Mouse (Mus musculus): ENCODE results near the gene Jmjd4. TPM values are rescaled to one million over a fixed set of nuclear protein-coding genes. Genes with fewer than 3 reads are reported as not detected.

Gene Jmjd4
- total and polyA plus RNA-seq, 3 experiments: 14.5 to 18.1 TPM; not detected in 1

DNA sequence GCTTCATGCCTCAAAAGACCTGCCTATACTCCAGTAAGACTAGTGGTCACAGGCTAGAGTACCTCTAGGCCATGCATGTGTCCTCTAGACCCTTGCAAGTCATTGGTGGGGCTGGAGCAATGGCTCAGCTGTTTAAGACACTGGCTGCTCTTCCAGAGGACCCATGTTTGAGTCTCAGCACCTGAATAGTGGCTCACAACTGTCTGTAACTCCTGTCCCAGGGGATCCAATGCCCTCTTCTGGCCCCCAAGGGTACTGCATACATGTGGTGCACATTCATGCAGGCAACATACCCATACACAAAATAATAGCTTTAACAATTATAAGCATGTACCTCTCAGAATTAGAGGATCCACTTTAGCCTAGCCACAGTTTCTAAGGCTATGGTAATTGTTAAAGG is 6.7 kb upstream of the Jmjd4 start:
- Histone ChIP-seq H3K4me1 (ENCODE audit: control insufficient read depth in 1 of 2, insufficient read depth in 2 of 2, low read length in 2 of 2) (no peaks in the 10 kb centered on the region), H3K27ac (ENCODE audit: control insufficient read depth, low read depth, low read length) (no peak overlapping the region), H3K4me3 (ENCODE audit: control insufficient read depth in 1 of 2, insufficient read depth in 1 of 2, low read depth in 2 of 2, low read length in 2 of 2) (no peak overlapping the region), H3K79me2 (ENCODE audit: control insufficient read depth, insufficient read depth, low read length, poor library complexity) (no peaks in the 10 kb centered on the region), H3K27me3 (ENCODE audit: control insufficient read depth in 1 of 2, insufficient read depth in 2 of 2, low read length in 2 of 2) (no peaks in the 10 kb centered on the region), H3K9me3 (replicated peaks; ENCODE audit: insufficient read depth, low read length) (no peaks in the 10 kb centered on the region), H3K36me3 (ENCODE audit: control insufficient read depth in 1 of 2, insufficient read depth in 2 of 2, low read length in 2 of 2) (no peaks in the 10 kb centered on the region), H3K9ac (ENCODE audit: control insufficient read depth, low read depth, low read length, poor library complexity, severe bottlenecking) (no peak overlapping the region)
- DNase-seq (ENCODE audit: low read depth, low spot score): peak; percentile 27
- peak; percentile 20; the same call in 1 of the 2 replicates for TF ChIP-seq SMC3 (IDR thresholded peaks at IDR 0.05; ENCODE audit: low read depth, low read length)
- no peak for TF ChIP-seq NRF1 (IDR thresholded peaks at IDR 0.05; ENCODE audit: insufficient read depth, low read depth, low read length, poor library complexity, severe bottlenecking)
- TF ChIP-seq CTCF (IDR thresholded peaks at IDR 0.05 in 2 of 3, conservative IDR thresholded peaks at IDR 0.05 in 1 of 3; ENCODE audit: control insufficient read depth in 1 of 3, insufficient read depth in 1 of 3, low read depth in 2 of 3, low read length in 3 of 3, poor library complexity in 1 of 3, severe bottlenecking in 1 of 3): peak; percentile 23 to 43 (median 26); a peak in 5 of 6 replicates

DNA sequence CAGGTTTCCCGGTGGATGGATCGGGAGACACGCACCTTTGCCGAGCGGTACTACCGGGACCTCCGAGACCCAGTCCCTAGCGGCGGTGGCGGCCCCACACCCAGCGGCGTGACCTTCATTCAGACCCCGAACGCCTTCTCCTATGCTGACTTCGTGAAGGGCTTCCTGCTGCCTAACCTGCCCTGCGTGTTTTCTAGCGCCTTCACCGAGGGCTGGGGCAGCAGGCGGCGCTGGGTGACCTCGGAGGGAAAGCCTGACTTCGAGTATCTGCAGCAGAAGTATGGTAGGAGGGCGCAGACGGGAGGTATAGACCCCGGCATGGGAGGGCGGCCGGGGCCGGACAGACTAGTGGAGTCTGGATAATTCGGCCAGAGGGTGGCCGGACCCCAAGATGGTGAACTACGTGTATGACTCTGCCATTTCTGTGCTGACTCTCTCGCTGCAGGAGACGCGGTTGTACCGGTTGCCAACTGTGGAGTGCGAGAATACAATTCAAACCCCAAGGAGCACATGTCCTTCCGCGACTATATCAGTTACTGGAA is 456 bp downstream of the Jmjd4 start:
- peak overlapping the region; percentile 87 to 95 for H3K4me3 ChIP-seq (ENCODE audit: control insufficient read depth in 1 of 2, insufficient read depth in 1 of 2, low read depth in 2 of 2, low read length in 2 of 2)
- H3K4me1 ChIP-seq (ENCODE audit: control insufficient read depth in 1 of 2, insufficient read depth in 2 of 2, low read length in 2 of 2): peaks cover 3 to 16% of the 10 kb centered on the region in 2 experiments; a peak in 3 of 4 replicates
- peak; percentile 78 for DNase-seq (ENCODE audit: low read depth, low spot score)
- peaks cover 14% of the 10 kb centered on the region for H3K79me2 ChIP-seq (ENCODE audit: control insufficient read depth, insufficient read depth, low read length, poor library complexity)
- no peaks in the 10 kb centered on the region for H3K9me3 ChIP-seq (replicated peaks; ENCODE audit: insufficient read depth, low read length)
- peak overlapping the region; percentile 71 for H3K27ac ChIP-seq (ENCODE audit: control insufficient read depth, low read depth, low read length)
- H3K9ac ChIP-seq (ENCODE audit: control insufficient read depth, low read depth, low read length, poor library complexity, severe bottlenecking): peak overlapping the region; percentile 92
- peaks cover 7 to 9% of the 10 kb centered on the region in 2 experiments for H3K36me3 ChIP-seq (ENCODE audit: control insufficient read depth in 1 of 2, insufficient read depth in 2 of 2, low read length in 2 of 2)
- TF ChIP-seq MAX (IDR thresholded peaks at IDR 0.05; ENCODE audit: low read length) (peak; percentile 61), ELF1 (IDR thresholded peaks at IDR 0.05; ENCODE audit: low read depth, low read length) (no peak), POLR2A (IDR thresholded peaks at IDR 0.05; ENCODE audit: control insufficient read depth in 1 of 2, insufficient read depth in 1 of 2, low read depth in 1 of 2, low read length in 2 of 2, poor library complexity in 1 of 2) (peak in 1 of 2 experiments; percentile 67; a peak in 1 of 4 replicates), CHD1 (IDR thresholded peaks at IDR 0.05; ENCODE audit: low read depth, low read length) (peak; percentile 76; the same call in 1 of the 2 replicates), MYC (IDR thresholded peaks at IDR 0.05; ENCODE audit: low read depth, low read length) (peak; percentile 12; the same call in 1 of the 2 replicates), RAD21 (IDR thresholded peaks at IDR 0.05; ENCODE audit: low read depth, low read length) (no peak)
- no peaks in the 10 kb centered on the region for H3K27me3 ChIP-seq (ENCODE audit: control insufficient read depth in 1 of 2, insufficient read depth in 2 of 2, low read length in 2 of 2)

DNA sequence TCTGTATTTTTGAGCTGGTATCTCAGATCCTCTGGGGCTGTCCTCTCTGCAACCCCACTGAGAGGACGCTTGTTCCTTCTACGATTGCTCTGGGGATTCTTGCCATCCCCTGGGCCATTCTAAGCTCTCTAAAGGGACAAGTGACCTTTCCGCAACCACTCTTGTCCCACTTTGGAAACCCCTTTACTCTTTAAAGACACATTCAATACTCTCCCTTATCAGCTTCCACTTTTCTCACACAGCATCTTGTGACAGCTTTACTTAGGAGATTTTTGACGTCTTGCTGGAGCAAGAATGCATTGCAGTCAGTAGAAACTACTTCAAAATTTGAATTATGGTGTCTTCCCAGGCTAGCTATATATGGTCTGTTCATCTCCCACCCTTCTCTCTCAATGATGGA is 1.2 kb downstream of the Jmjd4 start, which contains the start of gene Snap47:
Snap47 (minus strand) TSS at position 101 of the 400 bp plus-strand sequence.
- no peaks in the 10 kb centered on the region for H3K9me3 ChIP-seq (replicated peaks; ENCODE audit: insufficient read depth, low read length)
- DNase-seq (ENCODE audit: low read depth, low spot score): peak; percentile 25
- no peaks in the 10 kb centered on the region for H3K27me3 ChIP-seq (ENCODE audit: control insufficient read depth in 1 of 2, insufficient read depth in 2 of 2, low read length in 2 of 2)
- peak within 1 kb of the TSS; percentile 87 to 95 for H3K4me3 ChIP-seq (ENCODE audit: control insufficient read depth in 1 of 2, insufficient read depth in 1 of 2, low read depth in 2 of 2, low read length in 2 of 2)
- no peak for TF ChIP-seq MAZ (IDR thresholded peaks at IDR 0.05; ENCODE audit: low read depth, low read length)
- TF ChIP-seq JUND (IDR thresholded peaks at IDR 0.05; ENCODE audit: low read depth, low read length): no peak
- TF ChIP-seq MAX (IDR thresholded peaks at IDR 0.05; ENCODE audit: low read length): no peak
- TF ChIP-seq ELF1 (IDR thresholded peaks at IDR 0.05; ENCODE audit: low read depth, low read length): no peak
- TF ChIP-seq MEF2A (IDR thresholded peaks at IDR 0.05; ENCODE audit: extremely low read depth, insufficient replicate concordance, low read depth, low read length, poor library complexity, severe bottlenecking): no peak
- TF ChIP-seq NELFE (IDR thresholded peaks at IDR 0.05; ENCODE audit: low read depth, low read length): no peak
- TF ChIP-seq POLR2A (IDR thresholded peaks at IDR 0.05; ENCODE audit: control insufficient read depth in 1 of 2, insufficient read depth in 1 of 2, low read depth in 1 of 2, low read length in 2 of 2, poor library complexity in 1 of 2): no peak
- TF ChIP-seq RAD21 (IDR thresholded peaks at IDR 0.05; ENCODE audit: low read depth, low read length): no peak
- peaks cover 14% of the 10 kb centered on the region for H3K79me2 ChIP-seq (ENCODE audit: control insufficient read depth, insufficient read depth, low read length, poor library complexity)
- H3K9ac ChIP-seq (ENCODE audit: control insufficient read depth, low read depth, low read length, poor library complexity, severe bottlenecking): peak within 1 kb of the TSS; percentile 92
- peaks cover 9 to 10% of the 10 kb centered on the region in 2 experiments for H3K36me3 ChIP-seq (ENCODE audit: control insufficient read depth in 1 of 2, insufficient read depth in 2 of 2, low read length in 2 of 2)
- H3K27ac ChIP-seq (ENCODE audit: control insufficient read depth, low read depth, low read length): peak within 1 kb of the TSS; percentile 71
- H3K4me1 ChIP-seq (ENCODE audit: control insufficient read depth in 1 of 2, insufficient read depth in 2 of 2, low read length in 2 of 2): peaks cover 3 to 16% of the 10 kb centered on the region in 2 experiments; a peak in 3 of 4 replicates
